Mouse (Mus musculus): ENCODE results near the gene Ctnnd2.

Ctnnd2 gene

DNA sequence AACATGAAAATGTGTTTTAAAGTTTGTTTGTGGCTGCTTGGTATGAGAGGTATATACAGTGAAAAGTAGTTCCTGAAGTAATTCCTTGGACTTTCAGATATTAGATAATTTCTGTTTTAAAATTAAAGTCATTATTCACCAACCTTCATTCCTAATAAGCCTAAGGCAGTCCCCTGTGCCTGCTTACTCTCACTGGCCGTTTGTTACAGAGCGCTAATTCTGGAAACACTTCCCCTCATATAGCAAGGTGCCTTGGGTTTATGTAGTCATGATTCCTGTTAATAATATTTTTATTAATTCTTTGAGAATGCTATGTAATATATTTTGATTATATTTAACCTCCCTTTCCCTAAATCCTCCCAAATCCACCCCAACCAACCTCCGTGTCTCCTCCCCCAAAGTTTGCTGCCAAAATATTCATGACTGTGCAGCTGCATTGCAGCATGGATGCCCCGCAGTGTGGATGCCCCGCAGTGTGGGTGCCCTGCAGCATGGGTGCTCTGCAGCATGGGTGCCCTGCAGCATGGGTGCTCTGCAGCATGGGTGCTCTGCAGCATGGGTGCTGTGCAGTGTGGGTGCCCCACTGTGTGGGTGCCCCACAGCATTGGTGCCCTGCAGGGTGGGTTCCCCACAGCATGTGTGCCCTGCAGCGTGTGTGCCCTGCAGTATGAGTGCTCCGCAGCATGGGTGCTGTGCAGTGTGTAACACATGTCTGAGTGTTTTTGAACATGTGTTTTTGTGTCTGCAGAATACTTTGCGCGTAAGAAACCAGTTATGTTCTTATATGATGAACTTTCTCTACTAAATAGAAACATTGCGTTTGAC is 63.0 kb downstream of the Ctnnd2 start:
- in situ Hi-C loops (cut with MboI; ENCODE audit: low sequenced_read_pairs) = no loop called here

DNA sequence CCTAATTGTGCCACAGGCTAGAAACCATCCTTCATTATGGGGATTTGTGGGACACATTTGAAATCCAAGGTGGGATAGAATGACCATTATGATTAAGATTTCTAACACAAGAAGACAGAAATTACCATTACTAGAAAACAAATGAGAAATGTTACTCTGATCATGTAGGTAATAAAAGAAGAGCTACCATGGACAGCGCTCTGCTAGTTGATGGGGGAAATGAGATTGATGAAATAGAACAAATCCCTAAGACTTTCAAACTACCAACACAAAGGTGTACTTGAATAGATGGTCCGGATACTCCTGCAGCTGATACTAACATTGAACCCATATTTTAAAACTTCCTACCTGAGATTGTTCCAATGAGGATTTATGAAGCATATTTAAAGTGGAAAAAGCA is 68.5 kb downstream of the Ctnnd2 start:
- in situ Hi-C loops (cut with MboI; ENCODE audit: low sequenced_read_pairs) = no loop called here

DNA sequence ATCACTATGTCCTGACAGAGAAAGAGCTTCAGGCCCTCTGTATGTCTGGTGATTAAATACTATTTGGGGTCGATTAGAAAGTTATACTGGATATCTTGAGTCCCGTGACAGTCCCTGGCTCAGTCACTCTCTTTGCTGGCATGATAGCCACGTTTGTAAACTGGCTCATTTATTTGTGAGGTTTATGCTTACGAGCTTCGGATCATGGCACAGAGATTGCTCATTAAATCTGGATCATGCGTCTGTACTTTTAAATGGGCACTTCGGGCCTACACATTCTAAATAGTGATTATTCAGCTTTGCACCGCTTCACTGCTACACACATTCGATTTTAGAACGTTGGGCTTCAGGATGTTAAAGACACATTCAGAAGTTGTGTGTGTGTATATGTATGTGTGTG is 96.4 kb downstream of the Ctnnd2 start:
- in situ Hi-C loops (cut with MboI; ENCODE audit: low sequenced_read_pairs) = no loop called here

DNA sequence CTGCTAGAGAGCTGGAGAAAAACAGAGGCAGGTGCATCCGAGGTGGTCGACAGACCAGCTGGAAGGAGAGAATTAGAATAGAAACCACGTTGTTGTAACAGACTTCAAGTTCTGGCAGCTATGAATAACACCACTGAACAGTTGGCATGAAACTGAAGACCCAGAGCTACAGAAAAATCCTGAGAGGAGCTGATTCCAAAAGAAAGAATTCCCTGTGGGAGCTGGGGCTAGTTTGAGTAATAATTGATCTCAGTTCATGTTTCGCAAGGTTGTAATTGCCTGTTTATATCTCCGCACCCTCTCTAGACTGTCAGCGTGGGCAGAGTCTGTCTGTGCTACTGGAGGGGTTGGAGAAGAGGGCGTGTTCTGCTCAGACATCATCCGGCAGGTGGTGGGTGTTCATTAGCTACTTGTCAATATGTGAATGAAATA is 98.8 kb downstream of the Ctnnd2 start:
- in situ Hi-C loops (cut with MboI; ENCODE audit: low sequenced_read_pairs) = no loop called here

DNA sequence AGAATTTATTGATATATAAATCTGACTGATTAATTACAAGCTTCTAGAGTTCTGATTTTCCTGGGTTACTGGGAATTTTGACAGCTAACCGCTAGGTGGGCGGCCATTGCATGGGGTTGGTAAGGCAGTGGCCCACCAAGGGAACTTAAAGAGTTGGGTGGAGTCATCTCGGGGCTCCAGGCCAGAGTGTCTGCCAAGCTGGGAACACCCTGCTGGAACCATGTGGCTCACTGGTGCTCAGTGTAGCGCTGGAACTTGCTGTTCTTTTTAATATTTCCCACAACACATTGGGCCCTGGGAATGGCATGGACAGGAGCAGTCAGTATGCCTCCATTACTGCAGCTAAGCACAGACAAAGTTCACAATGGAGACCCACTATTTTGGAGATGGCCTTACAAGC is 99.9 kb downstream of the Ctnnd2 start:
- in situ Hi-C loops (cut with MboI; ENCODE audit: low sequenced_read_pairs) = no loop called here

DNA sequence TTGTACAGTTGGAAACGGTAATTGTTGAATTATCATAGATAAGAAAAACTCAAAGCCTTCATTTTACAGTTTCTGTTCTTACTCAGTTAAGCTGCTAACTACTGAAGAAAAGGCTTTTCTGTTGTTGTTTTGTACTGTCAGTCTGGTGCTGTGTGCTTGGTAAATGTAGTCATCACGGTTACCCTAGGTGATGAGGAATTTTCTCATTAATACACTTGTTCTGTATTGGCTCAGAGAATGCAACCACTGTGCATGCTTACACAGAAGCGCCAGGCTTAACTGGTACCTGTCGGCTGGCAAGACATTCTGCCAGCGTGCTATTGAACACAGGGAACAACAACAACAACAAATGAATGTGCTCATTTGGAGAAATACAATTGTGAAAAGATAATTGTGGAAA is 103.3 kb downstream of the Ctnnd2 start:
- in situ Hi-C loops (cut with MboI; ENCODE audit: low sequenced_read_pairs) = no loop called here

DNA sequence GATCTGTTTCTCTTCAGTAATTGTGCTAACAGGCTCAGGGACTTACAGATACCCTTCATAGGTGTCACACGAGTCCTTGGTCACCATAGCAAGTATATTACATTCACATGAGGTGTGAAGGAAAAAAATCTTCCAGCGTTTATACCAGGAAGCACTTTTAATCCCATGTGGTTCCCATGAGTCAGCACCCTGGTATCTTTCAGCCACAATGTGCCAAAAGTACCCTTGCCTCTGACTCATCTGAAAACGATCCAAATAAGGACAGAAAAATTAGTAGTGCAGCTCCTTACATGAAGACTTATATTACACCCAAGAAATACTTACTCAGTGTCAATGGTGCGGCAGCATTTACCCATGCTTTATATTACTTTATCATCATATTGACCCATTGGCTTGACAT is 104.3 kb downstream of the Ctnnd2 start:
- in situ Hi-C loops (cut with MboI; ENCODE audit: low sequenced_read_pairs) = no loop called here

DNA sequence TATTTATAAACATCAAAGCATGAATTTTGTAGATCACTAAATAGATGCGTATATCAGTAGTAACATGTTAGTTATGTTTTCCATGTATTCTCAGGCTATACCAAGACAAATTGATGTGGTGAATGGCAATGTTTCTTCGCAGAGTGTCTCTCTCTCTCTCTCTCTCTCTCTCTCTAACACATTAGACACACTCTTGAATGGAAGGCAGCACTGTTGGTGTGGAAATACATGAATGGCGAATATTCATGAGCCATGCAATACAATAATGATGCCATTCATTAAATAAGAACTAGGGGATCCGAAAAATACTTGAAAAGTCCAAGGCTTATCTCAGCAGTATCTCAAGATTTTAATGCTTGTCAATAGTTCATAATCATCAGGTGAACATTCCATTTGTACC is 106.2 kb downstream of the Ctnnd2 start:
- in situ Hi-C loops (cut with MboI; ENCODE audit: low sequenced_read_pairs) = no loop called here

DNA sequence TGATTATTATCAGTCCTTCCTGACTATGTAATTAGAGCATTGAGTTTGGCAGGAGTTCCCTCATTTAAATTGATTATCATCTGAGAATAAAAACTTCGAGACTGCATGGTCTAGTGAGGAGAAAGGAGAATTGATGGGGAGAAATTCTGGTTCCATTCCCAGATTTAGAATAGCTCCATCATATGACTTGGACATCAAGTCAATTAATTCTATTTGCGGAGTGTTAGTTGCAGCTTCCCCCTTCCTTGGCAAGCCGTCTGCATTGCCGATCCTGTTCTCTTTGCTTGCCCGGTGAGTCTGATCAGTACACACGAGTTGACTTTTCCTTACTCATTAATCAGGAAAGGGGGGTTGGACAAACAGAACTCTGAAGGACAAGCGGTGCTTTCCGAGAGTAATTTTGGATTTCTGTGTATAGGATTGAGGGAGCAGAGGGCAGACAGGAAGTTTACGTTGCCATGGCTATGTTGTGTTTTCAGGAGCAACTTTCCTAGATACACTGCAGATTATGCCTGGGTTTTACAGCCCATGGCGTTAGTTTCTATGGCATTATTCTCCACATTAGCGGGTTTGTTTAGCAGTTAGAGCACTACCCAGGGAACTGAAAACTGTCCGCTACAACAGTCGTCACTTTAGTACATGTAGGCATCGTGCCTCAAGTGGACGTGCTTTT is 113.3 kb downstream of the Ctnnd2 start:
- in situ Hi-C loops (cut with MboI; ENCODE audit: low sequenced_read_pairs) = no loop called here

DNA sequence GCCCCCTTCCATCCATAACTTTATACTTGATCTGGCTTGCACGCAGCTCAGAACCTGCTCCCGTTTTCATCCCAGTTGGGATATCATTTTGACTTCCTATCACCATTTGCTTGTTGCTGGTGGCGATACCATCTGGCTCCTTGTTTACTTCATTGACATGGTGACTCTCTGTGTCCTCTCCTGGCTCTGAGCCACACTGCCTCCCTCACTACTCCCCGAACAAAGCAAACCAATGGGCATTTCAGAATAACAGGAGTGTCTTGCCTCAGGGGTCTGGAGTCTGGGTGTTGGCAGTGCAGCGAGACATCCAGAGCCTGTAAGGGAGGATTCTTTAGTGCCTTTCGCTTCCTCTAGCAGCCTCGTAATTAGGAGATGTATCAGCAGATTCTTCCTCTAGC is 113.9 kb downstream of the Ctnnd2 start:
- in situ Hi-C loops (cut with MboI; ENCODE audit: low sequenced_read_pairs) = no loop called here

DNA sequence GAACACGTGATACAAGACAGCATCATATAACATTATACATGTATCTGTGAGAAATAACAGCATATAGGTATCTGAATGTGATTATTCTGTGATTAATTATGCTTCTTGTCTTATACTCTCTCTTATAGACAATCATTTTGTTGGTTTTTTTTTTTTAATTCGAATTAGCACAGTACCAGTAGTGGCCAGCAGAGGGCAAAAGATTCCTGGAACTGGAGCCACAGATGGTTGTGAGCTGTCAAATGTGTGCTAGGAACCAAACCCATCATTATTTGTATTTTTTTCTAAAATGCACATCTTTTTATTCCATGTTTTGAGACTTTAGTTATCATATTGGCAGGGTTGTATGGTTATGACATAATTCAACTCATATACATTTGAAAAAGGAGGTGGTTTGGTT is 130.4 kb downstream of the Ctnnd2 start:
- in situ Hi-C loops (cut with MboI; ENCODE audit: low sequenced_read_pairs) = no loop called here

DNA sequence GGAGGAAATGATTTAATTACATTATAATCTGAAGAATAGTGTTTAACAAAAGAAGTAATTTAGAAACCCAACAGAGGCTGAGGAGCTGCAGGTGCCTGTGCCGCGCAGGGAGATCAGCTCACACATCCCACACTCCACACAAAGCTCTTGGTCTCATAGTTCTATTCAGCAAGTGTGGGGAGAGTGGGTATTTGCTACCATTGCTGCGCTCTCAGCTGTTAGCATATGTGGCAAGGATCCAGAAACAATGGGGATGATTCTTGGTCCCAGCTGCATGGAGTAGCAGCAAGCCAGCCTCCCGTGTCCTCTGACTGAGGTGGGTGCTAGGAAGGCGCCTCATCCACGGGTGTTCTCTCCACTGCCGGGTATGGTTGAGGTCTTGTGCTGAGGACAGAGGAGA is 134.0 kb downstream of the Ctnnd2 start:
- in situ Hi-C loops (cut with MboI; ENCODE audit: low sequenced_read_pairs) = no loop called here

DNA sequence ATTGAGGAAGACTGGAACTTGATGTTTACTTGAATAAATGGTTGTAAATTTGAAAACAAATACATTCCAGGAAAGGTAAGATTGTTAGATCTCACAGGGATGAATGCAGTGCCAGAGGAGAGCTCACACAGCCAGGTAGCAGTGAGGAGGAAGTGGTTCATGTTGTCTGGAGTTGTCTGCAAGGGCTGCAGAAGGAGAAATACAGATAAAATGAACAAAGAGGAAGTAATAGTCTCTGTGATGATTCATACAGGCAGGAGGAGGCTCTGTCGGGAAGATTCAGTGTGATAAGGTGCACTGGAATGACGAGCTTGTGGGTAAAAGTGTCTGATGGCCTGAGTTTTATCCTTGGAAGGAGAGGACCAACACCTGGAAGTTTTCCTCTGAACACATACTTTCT is 150.2 kb downstream of the Ctnnd2 start:
- in situ Hi-C loops (cut with MboI; ENCODE audit: low sequenced_read_pairs) = no loop called here

DNA sequence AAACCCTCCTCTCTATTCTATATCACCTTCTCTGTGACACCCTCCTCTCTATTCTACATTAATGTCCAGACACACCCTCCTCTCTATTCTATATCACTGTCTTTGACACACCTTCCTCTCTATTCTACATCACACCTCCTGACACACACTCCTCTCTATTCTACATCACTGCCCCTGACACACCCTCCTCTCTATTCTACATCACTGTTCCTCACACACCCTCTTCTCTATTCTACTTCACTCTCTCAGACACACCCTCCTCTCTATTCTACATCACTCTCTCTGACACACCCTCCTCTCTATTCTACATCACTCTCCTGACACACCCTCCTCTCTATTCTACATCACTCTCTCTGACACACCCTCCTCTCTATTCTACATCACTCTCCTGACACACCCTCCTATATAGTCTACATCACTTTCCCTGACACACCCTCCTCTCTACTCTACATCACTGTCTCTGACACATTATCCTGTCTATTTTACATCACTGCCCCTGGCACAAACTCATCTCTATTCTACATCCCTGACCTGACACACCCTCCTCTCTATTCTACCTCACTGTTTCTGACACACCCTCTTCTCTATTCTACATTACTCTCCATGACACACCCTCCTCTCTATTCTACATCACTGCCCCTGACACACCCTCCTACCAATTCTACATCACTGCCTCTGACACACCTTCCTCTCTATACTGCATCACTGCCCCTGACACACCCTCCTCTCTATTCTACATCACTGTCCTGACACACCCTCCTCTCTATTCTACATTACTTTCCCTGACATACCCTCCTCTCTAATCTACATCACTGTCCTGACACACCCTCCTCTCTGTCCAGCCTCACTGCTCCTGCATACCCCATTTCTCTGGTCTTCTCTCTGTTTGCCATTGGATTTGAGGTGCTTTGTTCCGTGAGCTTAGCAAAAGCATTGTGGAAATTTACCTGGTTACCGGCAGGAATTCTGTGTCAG is 161.2 kb downstream of the Ctnnd2 start:
- in situ Hi-C loops (cut with MboI; ENCODE audit: low sequenced_read_pairs) = no loop called here

DNA sequence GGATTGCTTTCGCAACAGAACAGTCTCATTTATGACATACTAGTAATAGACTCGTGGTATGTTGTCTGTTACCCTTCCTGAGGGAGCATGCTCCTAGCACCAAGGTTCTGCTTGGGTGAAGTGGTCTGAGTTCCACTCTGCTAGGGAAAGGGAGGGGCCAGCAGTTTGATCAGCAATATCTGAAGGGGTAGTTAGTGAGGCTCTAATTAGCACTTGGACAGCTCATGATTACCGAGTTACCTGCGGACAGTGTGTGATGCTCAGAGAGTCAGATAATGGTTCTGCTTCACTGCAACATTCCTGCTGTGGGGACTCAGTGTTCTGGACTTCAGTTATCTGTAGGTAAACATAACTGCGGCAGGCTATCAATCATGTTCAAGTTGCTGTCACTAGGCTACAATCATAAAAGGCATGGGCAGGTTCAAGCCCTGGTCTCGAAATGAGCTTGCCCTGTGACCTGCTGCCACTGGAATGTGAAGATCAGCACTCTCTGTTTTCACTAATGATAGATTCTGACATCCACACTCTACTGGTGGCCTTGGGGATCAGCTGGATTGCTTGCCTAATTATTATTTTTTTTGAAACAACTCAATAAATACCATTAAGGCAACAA is 166.3 kb downstream of the Ctnnd2 start:
- in situ Hi-C loops (cut with MboI; ENCODE audit: low sequenced_read_pairs) = no loop called here

DNA sequence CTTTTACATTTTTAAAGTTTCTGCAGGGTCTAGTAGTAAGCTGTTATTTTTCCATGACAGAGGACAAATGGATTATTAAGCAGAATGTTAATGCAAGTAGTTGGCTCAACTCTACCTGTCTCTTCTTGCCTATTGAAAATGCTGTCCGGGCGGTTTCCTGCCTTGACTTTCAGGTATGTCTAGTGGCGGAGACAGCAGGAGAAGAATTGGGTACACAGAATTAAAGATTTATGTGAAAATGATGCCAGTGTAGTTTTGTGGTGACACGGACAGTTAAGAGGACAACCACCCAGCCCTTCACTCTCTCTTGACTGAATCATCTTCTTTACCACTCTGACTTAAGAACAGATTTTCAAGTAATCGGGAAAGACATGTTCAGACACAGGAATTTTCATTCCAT is 173.4 kb downstream of the Ctnnd2 start:
- in situ Hi-C loops (cut with MboI; ENCODE audit: low sequenced_read_pairs) = no loop called here

DNA sequence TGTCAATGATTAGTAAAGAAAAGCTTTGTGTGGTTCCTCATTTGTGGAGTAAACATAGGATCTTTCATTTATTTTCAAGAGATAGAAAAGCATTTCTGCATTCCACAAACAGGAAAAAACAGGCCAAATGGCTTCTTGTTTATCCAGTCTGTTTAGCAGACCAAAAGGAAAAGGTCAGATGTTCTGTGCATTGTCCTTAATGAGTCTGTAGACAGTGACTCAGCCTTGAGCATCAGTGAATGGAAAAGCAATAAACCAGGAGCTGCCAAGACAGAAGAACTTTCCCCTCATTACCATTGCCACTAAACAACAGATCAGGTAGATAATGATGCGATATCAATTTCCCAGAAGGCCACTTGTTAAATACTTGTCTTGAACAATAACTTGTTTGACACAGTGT is 192.1 kb downstream of the Ctnnd2 start:
- in situ Hi-C loops (cut with MboI; ENCODE audit: low sequenced_read_pairs) = no loop called here

DNA sequence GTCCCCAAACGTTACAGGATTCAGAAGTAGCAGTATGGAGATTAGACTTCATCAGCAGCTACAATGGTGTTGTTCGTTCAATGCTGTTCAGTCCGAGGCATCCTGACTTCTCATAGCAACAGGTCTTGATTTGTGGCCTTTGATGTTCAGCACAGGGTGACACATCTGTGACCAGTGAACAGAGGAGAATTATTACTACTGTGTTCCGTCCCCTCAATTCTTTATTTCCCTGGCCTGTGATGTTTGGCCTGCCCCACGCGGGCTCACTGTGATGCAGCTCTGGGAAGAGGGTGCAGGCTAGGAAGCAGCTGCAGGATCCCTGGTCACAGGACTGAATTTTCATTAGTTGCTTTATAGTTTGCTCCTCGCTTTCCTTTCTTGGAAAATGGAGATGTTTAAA is 197.6 kb downstream of the Ctnnd2 start:
- in situ Hi-C loops (cut with MboI; ENCODE audit: low sequenced_read_pairs) = no loop called here

DNA sequence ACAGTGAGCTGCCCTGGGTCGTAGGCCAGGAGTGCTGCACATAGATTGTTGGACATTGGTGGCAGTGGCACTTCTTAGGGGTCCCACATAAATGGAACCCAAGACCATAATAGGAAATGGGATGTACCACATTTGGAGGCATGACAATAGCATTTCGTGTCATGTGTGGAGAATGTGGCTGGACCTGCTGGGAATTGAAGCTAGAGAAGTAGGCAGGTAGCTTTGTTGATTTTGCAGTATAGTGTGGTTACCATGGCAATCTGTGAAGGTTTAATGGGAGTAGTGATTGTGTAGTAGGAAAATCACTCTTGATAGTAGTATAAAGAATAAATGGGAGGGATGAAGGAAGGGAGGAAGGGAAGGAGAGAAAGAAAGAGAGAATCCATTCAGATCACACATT is 198.8 kb downstream of the Ctnnd2 start:
- in situ Hi-C loops (cut with MboI; ENCODE audit: low sequenced_read_pairs) = no loop called here

DNA sequence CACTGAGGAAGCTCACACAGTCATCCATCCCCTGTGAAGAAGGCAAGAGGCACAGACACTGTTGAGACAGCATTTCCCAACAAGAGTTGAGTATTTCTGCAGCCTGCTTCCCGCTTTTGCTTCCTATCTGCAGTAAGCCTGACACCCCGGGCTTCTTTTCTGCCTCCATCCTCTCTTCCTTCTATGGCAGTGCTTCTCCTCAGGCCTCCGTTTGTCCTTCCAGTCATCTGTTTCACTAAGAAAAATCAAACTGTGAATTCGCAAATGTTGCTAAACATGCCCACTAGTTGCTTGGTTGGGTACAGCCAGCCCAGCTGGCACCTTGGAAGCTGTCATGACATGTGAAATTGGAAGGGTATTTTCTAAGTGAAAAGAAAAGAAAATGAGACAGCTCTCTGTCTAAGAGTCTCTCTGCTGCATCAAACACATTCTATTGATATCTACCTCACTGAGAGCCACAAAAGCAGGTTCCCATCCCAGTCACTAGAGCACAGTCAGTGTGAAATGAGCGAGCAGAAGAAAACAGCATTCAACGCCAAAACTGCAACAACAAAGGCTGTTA is 201.3 kb downstream of the Ctnnd2 start:
- in situ Hi-C loops (cut with MboI; ENCODE audit: low sequenced_read_pairs) = no loop called here

DNA sequence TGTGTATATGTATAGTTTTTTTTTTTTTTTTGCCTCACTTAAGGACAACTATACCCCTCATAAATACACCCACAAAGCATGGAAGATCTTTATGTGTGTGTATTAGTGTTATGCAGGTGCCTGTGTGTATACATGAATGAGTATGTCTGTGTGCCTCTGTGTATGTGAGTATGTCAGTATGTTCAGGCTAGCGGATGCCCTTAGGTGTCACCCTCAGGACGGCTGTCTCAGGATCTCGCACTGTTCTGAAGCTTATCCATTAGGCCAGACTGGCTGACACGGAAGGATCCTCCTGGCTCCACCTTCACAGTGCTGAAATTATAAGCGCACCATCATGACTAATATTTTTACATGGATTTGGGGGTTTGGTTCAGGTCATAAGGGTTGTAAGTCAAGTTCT is 202.5 kb downstream of the Ctnnd2 start:
- in situ Hi-C loops (cut with MboI; ENCODE audit: low sequenced_read_pairs) = no loop called here
